Mouse (Mus musculus) retina, adult 2 months (tissue): ENCODE measurements around the gene Emc8.

Source experiments
- DNase-seq: peaks from one replicate; pipeline ENCODE4 v3.0.0-alpha.2; 2012; ENCODE audit warnings: low read depth, low spot score

Gene Emc8

GRCm38 (mm10) chr8:120668374-120668905 is at the start of gene Emc8:
Gene Emc8, minus strand, starts transcription at chr8:120668573.
- no peak for DNase-seq

- no peak for DNase-seq
Observed at GRCm38 (mm10) chr8:120715996-120716680, 47.8 kb upstream of the Emc8 start.

- no peak for DNase-seq
Observed at GRCm38 (mm10) chr8:120715200-120715599, 46.8 kb upstream of the Emc8 start.

GRCm38 (mm10) chr8:120709176-120709575 is 40.8 kb upstream of the Emc8 start:
- DNase-seq, result no peak

GRCm38 (mm10) chr8:120706193-120706592 is 37.8 kb upstream of the Emc8 start:
- DNase-seq, result no peak

GRCm38 (mm10) chr8:120705163-120705562 is 36.8 kb upstream of the Emc8 start:
- DNase-seq, result no peak

GRCm38 (mm10) chr8:120704203-120704602 is 35.8 kb upstream of the Emc8 start:
- DNase-seq, result no peak

GRCm38 (mm10) chr8:120701758-120702465 is 33.5 kb upstream of the Emc8 start:
- no peak for DNase-seq

- no peak for DNase-seq
Observed at GRCm38 (mm10) chr8:120700053-120700452, 31.7 kb upstream of the Emc8 start.

- DNase-seq, result no peak
Observed at GRCm38 (mm10) chr8:120699565-120699964, 31.2 kb upstream of the Emc8 start.

GRCm38 (mm10) chr8:120699079-120699478 is 30.7 kb upstream of the Emc8 start:
- no peak for DNase-seq

- no peak for DNase-seq
Observed at GRCm38 (mm10) chr8:120698426-120698825, 30.1 kb upstream of the Emc8 start.

GRCm38 (mm10) chr8:120697979-120698272 is 29.6 kb upstream of the Emc8 start:
- DNase-seq, result no peak

GRCm38 (mm10) chr8:120697154-120697978 is 29.0 kb upstream of the Emc8 start:
- DNase-seq, result no peak

GRCm38 (mm10) chr8:120696401-120697153 is 28.2 kb upstream of the Emc8 start:
- DNase-seq, result no peak

- no peak for DNase-seq
Observed at GRCm38 (mm10) chr8:120693861-120694493, 25.6 kb upstream of the Emc8 start.

GRCm38 (mm10) chr8:120692934-120693333 is 24.6 kb upstream of the Emc8 start:
- DNase-seq, result no peak

- DNase-seq, result no peak
Observed at GRCm38 (mm10) chr8:120688511-120688910, 20.1 kb upstream of the Emc8 start.

GRCm38 (mm10) chr8:120687786-120688185 is 19.4 kb upstream of the Emc8 start:
- no peak for DNase-seq

- no peak for DNase-seq
Observed at GRCm38 (mm10) chr8:120686576-120686975, 18.2 kb upstream of the Emc8 start.

GRCm38 (mm10) chr8:120686051-120686450 is 17.7 kb upstream of the Emc8 start:
- no peak for DNase-seq
